Mouse (Mus musculus): ENCODE data around the gene Gm20747.
"Not testable (repeated sequence)": the region's sequence is repeated elsewhere in the genome, so short reads cannot be mapped to it uniquely, and the experiment has no call there.

The Gm20747 gene

DNA sequence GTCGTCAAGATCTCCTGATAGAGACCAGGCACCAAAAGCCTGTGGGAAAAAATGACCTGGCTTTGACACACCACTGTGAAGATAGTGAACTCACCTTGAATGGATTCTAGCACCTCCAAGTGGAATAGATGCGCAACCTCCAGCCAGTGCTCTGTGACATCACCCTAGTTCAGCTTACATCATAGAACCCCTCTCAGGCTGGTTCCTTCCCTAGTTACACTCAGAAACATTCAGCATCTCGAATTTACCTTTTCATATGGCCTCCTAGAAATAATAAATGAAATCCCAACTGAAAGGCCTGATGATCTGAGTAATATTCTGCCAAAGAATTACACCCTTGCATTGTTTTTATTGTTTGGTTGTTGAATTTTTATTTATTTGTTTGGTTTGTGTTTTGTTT, at the start of gene Gm20747:
TSS of gene Gm20747 (minus strand) at position 101 of the 400 bp plus-strand sequence.
- not testable (repeated sequence) for DNase-seq (ENCODE audit: low spot score in 2 of 2)
